In genomic region chr14:25494778-25495177, GRCm38 (mm10) we compare ENCODE assay signal across 16 mouse cellular contexts. TPM values are rescaled to one million over a fixed set of nuclear protein-coding genes. Genes with fewer than 3 reads are reported as not detected.
DNase-seq lines count a peak whose midpoint lies in the region; ATAC-seq and TF ChIP-seq lines count a peak whose summit lies in the region.
"Had no signal": no experiment of that assay in that cellular context is flagged by ENCODE, and none has a peak within 500 bp of the region (broad histone marks: within the 10 kb centered on the region; RNA-seq: fewer than 3 reads in every experiment).

No protein-coding gene starts in this region.

- no peak overlapping the region for H3K9ac ChIP-seq in hindbrain, embryonic 14.5 days
- no peak overlapping the region for H3K9ac ChIP-seq in hindbrain, embryonic 11.5 days (ENCODE audit: low read depth, low read length)
- no peak overlapping the region for H3K9ac ChIP-seq in MEL (ENCODE audit: control insufficient read depth, low read depth, low read length, poor library complexity, severe bottlenecking)
- H3K9ac ChIP-seq in liver, embryonic 14.5 days (replicated peaks) = no peak overlapping the region
- H3K9ac ChIP-seq in heart, embryonic 11.5 days (ENCODE audit: low read depth, low read length) = no peak overlapping the region
- H3K9ac ChIP-seq: forebrain, embryonic 15.5 days; lung, embryonic 15.5 days; neural tube, embryonic 12.5 days had no signal

- no peak for TF ChIP-seq CTCF in MEL (IDR thresholded peaks at IDR 0.05 in 2 of 3, conservative IDR thresholded peaks at IDR 0.05 in 1 of 3; ENCODE audit: control insufficient read depth in 1 of 3, insufficient read depth in 1 of 3, low read depth in 2 of 3, low read length in 3 of 3, poor library complexity in 1 of 3, severe bottlenecking in 1 of 3)
- no peak for TF ChIP-seq CTCF in liver, embryonic 14.5 days (IDR thresholded peaks at IDR 0.05; ENCODE audit: low read depth)

- TF ChIP-seq EP300 in MEL (IDR thresholded peaks at IDR 0.05; ENCODE audit: low read depth in 1 of 2, low read length in 2 of 2) = no peak
- peak; percentile 58 for TF ChIP-seq EP300 in liver, embryonic 14.5 days (IDR thresholded peaks at IDR 0.05; ENCODE audit: low read depth)

- TF ChIP-seq RAD21 in MEL (IDR thresholded peaks at IDR 0.05; ENCODE audit: low read depth, low read length) = no peak

- no peak overlapping the region for H3K4me2 ChIP-seq in hindbrain, embryonic 14.5 days (replicated peaks)
- no peak overlapping the region for H3K4me2 ChIP-seq in hindbrain, embryonic 11.5 days (replicated peaks; ENCODE audit: low read depth, low read length)
- H3K4me2 ChIP-seq in liver, embryonic 14.5 days (ENCODE audit: low read depth) = no peak overlapping the region; the same call in 1 of the 2 replicates
- no peak overlapping the region for H3K4me2 ChIP-seq in heart, embryonic 11.5 days
- H3K4me2 ChIP-seq: forebrain, embryonic 15.5 days; lung, embryonic 15.5 days; neural tube, embryonic 12.5 days had no signal

- TF ChIP-seq POLR2A in MEL (IDR thresholded peaks at IDR 0.05; ENCODE audit: control insufficient read depth in 1 of 2, insufficient read depth in 1 of 2, low read depth in 1 of 2, low read length in 2 of 2, poor library complexity in 1 of 2) = no peak

- no peak overlapping the region for H3K4me3 ChIP-seq in hindbrain, embryonic 14.5 days (replicated peaks; ENCODE audit: low read length)
- no peak overlapping the region for H3K4me3 ChIP-seq in hindbrain, embryonic 11.5 days (ENCODE audit: low read depth, low read length)
- no peak overlapping the region for H3K4me3 ChIP-seq in MEL (ENCODE audit: control insufficient read depth in 1 of 2, insufficient read depth in 1 of 2, low read depth in 2 of 2, low read length in 2 of 2)
- no peak overlapping the region for H3K4me3 ChIP-seq in liver, embryonic 14.5 days (ENCODE audit: insufficient read depth in 1 of 2, low read depth in 2 of 2, low read length in 2 of 2)
- no peak overlapping the region for H3K4me3 ChIP-seq in heart, embryonic 11.5 days (ENCODE audit: low read depth, low read length)
- H3K4me3 ChIP-seq: forebrain, embryonic 15.5 days; heart, adult 2 months; limb, embryonic 10.5 days; lung, embryonic 15.5 days; neural tube, embryonic 12.5 days had no signal

- no peak for ATAC-seq in hindbrain, embryonic 14.5 days (ENCODE audit: low FRiP score)
- ATAC-seq in hindbrain, embryonic 11.5 days (ENCODE audit: low FRiP score) = no peak
- peak; percentile 76 for ATAC-seq in liver, embryonic 14.5 days (ENCODE audit: insufficient read depth)
- ATAC-seq in CD4-positive, CD25-positive, alpha-beta regulatory T cell, adult 4 months = no peak
- no peak for ATAC-seq in heart, embryonic 11.5 days (replicated peaks; ENCODE audit: insufficient number of reproducible peaks, low FRiP score, low TSS enrichment)
- ATAC-seq: forebrain, embryonic 15.5 days; Patski had no signal

- H3K27me3 ChIP-seq in hindbrain, embryonic 14.5 days (ENCODE audit: control insufficient read depth, insufficient read depth, low read length) = no peaks in the 10 kb centered on the region
- H3K27me3 ChIP-seq in hindbrain, embryonic 11.5 days (ENCODE audit: control insufficient read depth, insufficient read depth, low read length) = no peaks in the 10 kb centered on the region
- H3K27me3 ChIP-seq in MEL (ENCODE audit: control insufficient read depth in 1 of 2, insufficient read depth in 2 of 2, low read length in 2 of 2) = no peaks in the 10 kb centered on the region
- H3K27me3 ChIP-seq in liver, embryonic 14.5 days (ENCODE audit: control insufficient read depth, insufficient read depth, low read length) = no peaks in the 10 kb centered on the region
- H3K27me3 ChIP-seq in heart, embryonic 11.5 days (ENCODE audit: control insufficient read depth, insufficient read depth, low read length) = no peaks in the 10 kb centered on the region
- H3K27me3 ChIP-seq: forebrain, embryonic 15.5 days; lung, embryonic 15.5 days; neural tube, embryonic 12.5 days; Patski had no signal

- H3K4me1 ChIP-seq in hindbrain, embryonic 14.5 days (replicated peaks; ENCODE audit: control insufficient read depth, insufficient read depth, low read length) = peaks cover 94% of the 10 kb centered on the region
- peaks cover 28% of the 10 kb centered on the region for H3K4me1 ChIP-seq in hindbrain, embryonic 11.5 days (replicated peaks; ENCODE audit: control insufficient read depth, insufficient read depth, low read length)
- H3K4me1 ChIP-seq in MEL (ENCODE audit: control insufficient read depth in 1 of 2, insufficient read depth in 2 of 2, low read length in 2 of 2) = peaks cover 7 to 29% of the 10 kb centered on the region in 2 experiments
- peaks cover 46 to 59% of the 10 kb centered on the region in 2 experiments for H3K4me1 ChIP-seq in liver, embryonic 14.5 days (replicated peaks; ENCODE audit: control insufficient read depth in 2 of 2, insufficient read depth in 2 of 2, low read length in 1 of 2)
- peaks cover 94% of the 10 kb centered on the region for H3K4me1 ChIP-seq in heart, embryonic 11.5 days (ENCODE audit: control insufficient read depth, insufficient read depth, low read length)

- no peaks in the 10 kb centered on the region for H3K36me3 ChIP-seq in hindbrain, embryonic 14.5 days (replicated peaks; ENCODE audit: control insufficient read depth, insufficient read depth)
- H3K36me3 ChIP-seq in hindbrain, embryonic 11.5 days (ENCODE audit: control insufficient read depth, insufficient read depth, low read length) = no peaks in the 10 kb centered on the region
- H3K36me3 ChIP-seq in MEL (ENCODE audit: control insufficient read depth in 1 of 2, insufficient read depth in 2 of 2, low read length in 2 of 2) = peaks cover 0 to 12% of the 10 kb centered on the region in 2 experiments; a peak in 2 of 4 replicates
- no peaks in the 10 kb centered on the region for H3K36me3 ChIP-seq in liver, embryonic 14.5 days (replicated peaks; ENCODE audit: control insufficient read depth, insufficient read depth, low read depth)
- no peaks in the 10 kb centered on the region for H3K36me3 ChIP-seq in heart, embryonic 11.5 days (ENCODE audit: control insufficient read depth, insufficient read depth, low read length)
- H3K36me3 ChIP-seq: forebrain, embryonic 15.5 days; lung, embryonic 15.5 days; neural tube, embryonic 12.5 days had no signal

- 70% methylated on average over 3 of the region's 3 CpGs for WGBS in hindbrain, embryonic 14.5 days
- WGBS in hindbrain, embryonic 11.5 days = 79% methylated on average over 3 of the region's 3 CpGs
- WGBS in liver, embryonic 14.5 days (ENCODE audit: insufficient replicate concordance) = 12% methylated on average over 3 of the region's 3 CpGs
- 68% methylated on average over 3 of the region's 3 CpGs for WGBS in heart, embryonic 11.5 days (ENCODE audit: insufficient replicate concordance)

- peaks cover 1% of the 10 kb centered on the region; the same call in 1 of the 2 replicates for H3K79me2 ChIP-seq in MEL (ENCODE audit: control insufficient read depth, insufficient read depth, low read length, poor library complexity)

- H3K9me3 ChIP-seq in hindbrain, embryonic 14.5 days (ENCODE audit: control insufficient read depth, low read length) = no peaks in the 10 kb centered on the region
- no peaks in the 10 kb centered on the region for H3K9me3 ChIP-seq in hindbrain, embryonic 11.5 days (ENCODE audit: control insufficient read depth, low read length)
- no peaks in the 10 kb centered on the region for H3K9me3 ChIP-seq in MEL (replicated peaks; ENCODE audit: insufficient read depth, low read length)
- H3K9me3 ChIP-seq in liver, embryonic 14.5 days (ENCODE audit: control insufficient read depth, low read length) = no peaks in the 10 kb centered on the region
- no peaks in the 10 kb centered on the region for H3K9me3 ChIP-seq in heart, embryonic 11.5 days (replicated peaks; ENCODE audit: control insufficient read depth, low read length)
- H3K9me3 ChIP-seq: forebrain, embryonic 15.5 days; limb, embryonic 10.5 days; lung, embryonic 15.5 days; neural tube, embryonic 12.5 days had no signal

- DNase-seq in hindbrain, embryonic 14.5 days (ENCODE audit: low spot score) = no peak
- no peak for DNase-seq in hindbrain, embryonic 11.5 days (ENCODE audit: low spot score)
- peak; percentile 48 for DNase-seq in MEL (ENCODE audit: low read depth, low spot score)
- DNase-seq in MEL-GATA-1-ER (ENCODE audit: extremely low read depth, low read depth) = peak; percentile 32
- peak; percentile 56 to 63 (median 59) for DNase-seq in liver, embryonic 14.5 days (ENCODE audit: low read depth in 3 of 3, low spot score in 3 of 3)
- DNase-seq: adrenal gland, postnatal 36 days; heart, adult 2 months; heart, postnatal 10 days; thymus, adult 2 months had no signal

- H3K27ac ChIP-seq in hindbrain, embryonic 14.5 days = peak overlapping the region; percentile 28; the same call in 1 of the 2 replicates
- no peak overlapping the region for H3K27ac ChIP-seq in hindbrain, embryonic 11.5 days (ENCODE audit: low read depth, low read length)
- no peak overlapping the region for H3K27ac ChIP-seq in MEL (ENCODE audit: control insufficient read depth, low read depth, low read length)
- H3K27ac ChIP-seq in liver, embryonic 14.5 days = peak overlapping the region; percentile 9
- no peak overlapping the region for H3K27ac ChIP-seq in heart, embryonic 11.5 days (ENCODE audit: low read depth, low read length)
- H3K27ac ChIP-seq: limb, embryonic 10.5 days; lung, embryonic 15.5 days; neural tube, embryonic 12.5 days had no signal

TF ChIP-seq in MEL, 35 proteins besides CTCF, POLR2A, EP300 and RAD21 (continues in another document):
- TF ChIP-seq TAL1 (IDR thresholded peaks at IDR 0.05; ENCODE audit: low read length) (peak; percentile 71), MYB (IDR thresholded peaks at IDR 0.05; ENCODE audit: low read depth, low read length) (no peak), GATA1 (IDR thresholded peaks at IDR 0.05; ENCODE audit: low read depth, low read length) (peak; percentile 30; the same call in 1 of the 2 replicates), POLR2AphosphoS2 (IDR thresholded peaks at IDR 0.05; ENCODE audit: low read length) (no peak), HCFC1 (IDR thresholded peaks at IDR 0.05; ENCODE audit: low read depth, low read length) (no peak), USF2 (IDR thresholded peaks at IDR 0.05; ENCODE audit: borderline replicate concordance in 1 of 2, insufficient read depth in 1 of 2, low read depth in 1 of 2, low read length in 2 of 2) (no peak)

RNA-seq across cellular contexts. Expression of gene Zmiz1, which starts 35.8 kb away (rescaled TPM):
- polyA plus RNA-seq in hindbrain, embryonic 14.5 days (2014; fragmentation: Nextera tagmentation; extraction: Ambion mirVana) = 70.0 and 70.6 TPM in 2 replicates
- 47.5 and 57.0 TPM in 2 replicates for polyA plus RNA-seq in hindbrain, embryonic 11.5 days (2014; fragmentation: Nextera tagmentation; extraction: Ambion mirVana)
- total RNA-seq in MEL (2012; rRNA removed) = 2.7 and 3.7 TPM in 2 replicates
- polyA plus RNA-seq in MEL (2012; ENCODE audit: insufficient read depth in 1 of 2, insufficient read length in 2 of 2, low read depth in 1 of 2, low replicate concordance in 2 of 2, missing spikeins in 1 of 2) = 10 to 100 TPM in 1 of 2 experiments, not detected in 1; 19.9 TPM
- 3.4 and 3.6 TPM in 2 replicates for polyA plus RNA-seq in liver, embryonic 14.5 days (2012; rRNA removed)
- polyA plus RNA-seq in liver, embryonic 14.5 days (2014; fragmentation: Nextera tagmentation; extraction: Ambion mirVana) = 4.0 and 4.6 TPM in 2 replicates
- polyA plus RNA-seq in CD4-positive, CD25-positive, alpha-beta regulatory T cell, adult 4 months (2017; shearing (Covaris generic)) = 10 to 100 TPM; 21.2 to 34.3 TPM
- polyA plus RNA-seq in heart, embryonic 11.5 days (2014; fragmentation: Nextera tagmentation; extraction: Ambion mirVana) = 34.9 and 36.2 TPM in 2 replicates

Comparison
In these comparisons a context has a peak if more than half of its experiments do, and no peak if none do; other contexts are left out.
1. H3K27ac ChIP-seq: peak in hindbrain, embryonic 14.5 days (single experiment) and liver, embryonic 14.5 days (single experiment); none in hindbrain, embryonic 11.5 days (single experiment), MEL (single experiment) and heart, embryonic 11.5 days (single experiment).
2. DNase-seq: peak in MEL (single experiment), MEL-GATA-1-ER (single experiment) and liver, embryonic 14.5 days (3 of 3); none in hindbrain, embryonic 14.5 days (single experiment) and hindbrain, embryonic 11.5 days (single experiment).